Mouse (Mus musculus): ENCODE measurements around the gene Mccc1. TPM values are rescaled to one million over a fixed set of nuclear protein-coding genes. Genes with fewer than 3 reads are reported as not detected.

Gene Mccc1
- polyA plus RNA-seq, 1 experiment, result 20.5 TPM

- H3K4me1 ChIP-seq (replicated peaks; ENCODE audit: control insufficient read depth, insufficient read depth, low read length), result no peaks in the 10 kb centered on the region
- no peaks in the 10 kb centered on the region for H3K36me3 ChIP-seq (ENCODE audit: control insufficient read depth, insufficient read depth, low read length)
- no peak for DNase-seq
- 89% methylated on average over 6 of the region's 6 CpGs for WGBS
- H3K27me3 ChIP-seq (ENCODE audit: control insufficient read depth, insufficient read depth, low read length), result no peaks in the 10 kb centered on the region
- TF ChIP-seq CTCF (IDR thresholded peaks at IDR 0.05; ENCODE audit: borderline replicate concordance, control insufficient read depth, extremely low read depth, insufficient read depth, low read length, poor library complexity), result no peak
- no peak for TF ChIP-seq POLR2A (IDR thresholded peaks at IDR 0.05; ENCODE audit: control insufficient read depth, extremely low read depth, insufficient read depth, low read length, poor library complexity)
- no peak overlapping the region for H3K27ac ChIP-seq (ENCODE audit: control insufficient read depth, insufficient read depth, low read length)
- no peak overlapping the region for H3K4me3 ChIP-seq (ENCODE audit: control insufficient read depth, insufficient read depth, low read length)
These were observed 25.3 kb upstream of the Mccc1 start for GRCm38 (mm10) chr3:36025732-36026131.

DNA sequence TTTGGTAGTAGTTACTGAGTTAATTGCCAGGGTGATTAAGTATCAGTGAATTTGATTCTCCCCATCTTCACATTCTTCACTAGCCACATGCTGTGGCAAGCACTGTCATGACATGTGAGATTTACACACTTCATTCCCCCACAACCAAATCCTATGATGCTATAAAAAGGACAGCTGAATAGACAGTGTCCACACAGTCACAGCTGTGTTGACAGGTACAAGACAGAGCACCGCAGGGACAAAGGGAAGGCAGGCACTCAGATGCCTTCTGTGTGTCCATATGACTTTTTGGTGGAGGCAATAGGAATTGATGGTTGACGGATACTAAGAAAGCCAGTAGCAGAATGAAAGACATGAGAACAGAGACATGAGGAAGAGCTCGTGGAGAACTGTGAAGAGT is 10.8 kb upstream of the Mccc1 start:
- H3K4me1 ChIP-seq (replicated peaks; ENCODE audit: control insufficient read depth, insufficient read depth, low read length), result no peaks in the 10 kb centered on the region
- H3K27ac ChIP-seq (ENCODE audit: control insufficient read depth, insufficient read depth, low read length), result no peak overlapping the region
- no peaks in the 10 kb centered on the region for H3K36me3 ChIP-seq (ENCODE audit: control insufficient read depth, insufficient read depth, low read length)
- TF ChIP-seq POLR2A (IDR thresholded peaks at IDR 0.05; ENCODE audit: control insufficient read depth, extremely low read depth, insufficient read depth, low read length, poor library complexity) (no peak), CTCF (IDR thresholded peaks at IDR 0.05; ENCODE audit: borderline replicate concordance, control insufficient read depth, extremely low read depth, insufficient read depth, low read length, poor library complexity) (no peak)
- 92% methylated on average over 3 of the region's 3 CpGs for WGBS
- no peaks in the 10 kb centered on the region for H3K27me3 ChIP-seq (ENCODE audit: control insufficient read depth, insufficient read depth, low read length)
- no peak overlapping the region for H3K4me3 ChIP-seq (ENCODE audit: control insufficient read depth, insufficient read depth, low read length)
- DNase-seq, result no peak

DNA sequence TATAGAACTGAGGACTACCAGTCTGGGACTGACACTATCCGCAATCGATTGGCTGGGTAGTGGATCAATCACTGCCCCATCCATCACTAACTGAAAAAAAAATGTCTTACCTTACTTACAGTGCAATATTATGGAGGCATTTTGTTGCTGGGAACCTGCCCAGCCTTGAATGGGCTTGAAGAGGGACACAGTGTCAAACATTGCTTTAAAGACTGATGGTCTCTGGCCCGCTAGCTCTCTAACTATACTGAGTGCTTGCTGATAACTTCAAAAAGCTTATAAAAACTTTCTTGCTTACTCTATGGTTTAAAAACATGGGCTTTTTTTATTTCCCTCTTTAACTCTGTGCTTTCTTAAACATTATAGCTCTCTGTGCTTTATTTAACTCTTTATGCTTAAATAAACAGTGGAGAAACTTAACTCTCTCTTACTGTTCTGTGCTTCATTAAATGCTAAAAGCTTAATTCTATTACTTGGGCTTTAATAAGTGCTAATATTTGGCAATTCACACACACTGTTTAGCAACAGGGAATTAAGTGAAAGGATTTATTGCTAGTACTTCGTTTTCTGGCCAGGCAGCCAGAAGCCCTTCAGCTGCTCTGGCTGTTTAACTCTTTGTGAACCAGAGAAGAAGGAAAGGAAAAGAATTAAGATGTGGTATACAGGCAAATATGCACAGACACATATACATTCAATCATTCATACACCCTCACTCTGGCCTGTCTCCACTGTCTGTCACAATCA is 8.1 kb upstream of the Mccc1 start:
- Histone ChIP-seq H3K4me3 (ENCODE audit: control insufficient read depth, insufficient read depth, low read length) (no peak overlapping the region), H3K27ac (ENCODE audit: control insufficient read depth, insufficient read depth, low read length) (no peak overlapping the region), H3K4me1 (replicated peaks; ENCODE audit: control insufficient read depth, insufficient read depth, low read length) (no peaks in the 10 kb centered on the region), H3K27me3 (ENCODE audit: control insufficient read depth, insufficient read depth, low read length) (no peaks in the 10 kb centered on the region), H3K36me3 (ENCODE audit: control insufficient read depth, insufficient read depth, low read length) (no peaks in the 10 kb centered on the region)
- TF ChIP-seq CTCF (IDR thresholded peaks at IDR 0.05; ENCODE audit: borderline replicate concordance, control insufficient read depth, extremely low read depth, insufficient read depth, low read length, poor library complexity), result no peak
- no peak for TF ChIP-seq POLR2A (IDR thresholded peaks at IDR 0.05; ENCODE audit: control insufficient read depth, extremely low read depth, insufficient read depth, low read length, poor library complexity)
- 80% methylated on average over 4 of the region's 4 CpGs for WGBS
- DNase-seq, result no peak

DNA sequence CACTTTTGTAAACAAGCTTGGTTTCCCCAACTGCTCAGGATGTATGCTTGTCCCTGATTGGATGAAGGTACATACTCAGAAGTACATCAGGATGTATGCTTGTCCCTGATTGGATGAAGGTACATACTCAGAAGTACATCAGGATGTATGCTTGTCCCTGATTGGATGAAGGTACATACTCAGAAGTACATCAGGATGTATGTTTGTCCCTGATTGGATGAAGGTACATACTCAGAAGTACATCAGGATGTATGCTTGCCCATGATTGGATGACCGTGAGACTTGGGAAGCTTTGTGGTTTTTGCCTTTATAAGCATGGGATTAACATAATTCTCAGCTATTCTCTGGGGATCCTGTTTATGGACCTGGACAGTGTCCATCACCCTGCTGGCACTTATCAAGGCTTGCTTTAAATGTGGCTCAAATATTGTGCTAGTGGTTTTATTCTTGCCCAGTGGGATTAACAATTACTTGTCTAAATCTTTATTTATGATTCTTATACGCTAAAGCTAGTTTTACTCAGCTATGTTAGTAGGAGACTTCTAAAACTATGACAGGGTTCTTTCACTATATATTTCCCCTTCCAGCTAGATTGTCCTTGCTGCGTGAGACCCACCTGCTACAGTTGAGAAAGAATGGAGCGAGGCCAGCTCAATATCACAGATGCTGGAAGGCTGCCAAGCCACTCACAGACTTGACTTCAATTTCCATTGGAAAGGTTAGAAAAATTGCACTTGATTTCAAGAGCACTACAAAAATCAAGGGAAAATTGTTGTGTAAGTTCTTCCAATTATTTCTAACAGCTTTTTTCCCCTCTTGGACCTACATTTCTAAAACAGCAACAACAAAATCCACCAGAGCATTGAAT is 3.8 kb upstream of the Mccc1 start:
- 75% methylated on average over 4 of the region's 4 CpGs for WGBS
- DNase-seq, result no peak

DNA sequence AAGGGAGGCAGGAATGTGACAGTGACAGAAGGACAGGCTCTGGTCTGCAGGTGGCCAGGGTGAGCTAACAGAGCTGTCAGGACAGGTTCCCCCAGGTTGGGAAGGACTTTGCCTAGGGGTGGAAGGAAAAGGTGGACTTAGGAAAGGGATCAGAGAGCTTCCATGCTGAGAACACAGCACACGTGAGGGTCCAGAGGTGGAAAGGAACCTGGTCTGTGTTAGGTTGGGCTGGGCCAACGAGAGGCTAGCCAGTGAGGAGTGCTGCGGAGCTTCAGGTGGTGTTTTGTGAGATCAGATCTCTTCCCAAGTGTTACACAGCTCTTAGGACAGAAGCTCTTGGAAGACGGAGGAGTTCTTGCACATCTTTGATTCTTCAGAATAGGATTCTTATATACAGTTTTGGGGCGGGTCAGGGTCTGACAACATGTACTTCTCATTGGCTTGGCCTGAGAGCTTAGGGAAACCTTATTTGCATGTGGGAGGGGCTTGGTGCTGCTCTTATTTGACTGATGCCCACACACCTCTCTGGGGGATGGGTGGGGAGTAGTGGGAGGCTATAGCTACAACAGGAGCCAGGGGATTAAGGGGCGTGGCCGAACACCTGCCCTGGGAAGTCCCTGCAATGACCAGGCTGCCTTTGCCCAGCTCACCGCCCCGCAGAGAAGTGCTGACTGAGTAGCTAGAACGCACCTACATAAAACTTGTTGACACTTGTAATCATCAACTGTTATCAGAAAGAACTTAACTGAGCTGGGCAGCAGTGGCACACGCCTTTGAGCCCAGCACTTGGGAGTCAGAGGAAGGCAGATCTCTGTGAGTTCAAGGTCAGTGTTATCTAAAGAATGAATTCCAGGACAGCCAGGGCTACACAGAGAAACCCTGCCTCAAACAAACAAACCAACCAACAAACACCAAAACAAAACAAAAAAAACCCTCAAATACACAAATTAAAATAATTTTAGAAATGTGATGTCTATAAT is 5.6 kb downstream of the Mccc1 start:
- 94% methylated on average over 11 of the region's 11 CpGs for WGBS
- Histone ChIP-seq H3K36me3 (ENCODE audit: control insufficient read depth, insufficient read depth, low read length) (0 out of 2 replicates have a peak, but pooled peaks cover 1% of the 10 kb centered on the region), H3K4me3 (ENCODE audit: control insufficient read depth, insufficient read depth, low read length) (no peak overlapping the region), H3K4me1 (replicated peaks; ENCODE audit: control insufficient read depth, insufficient read depth, low read length) (peaks cover 2% of the 10 kb centered on the region; the same call in 1 of the 2 replicates), H3K27me3 (ENCODE audit: control insufficient read depth, insufficient read depth, low read length) (no peaks in the 10 kb centered on the region), H3K27ac (ENCODE audit: control insufficient read depth, insufficient read depth, low read length) (no peak overlapping the region)
- DNase-seq, result no peak
- no peak for TF ChIP-seq POLR2A (IDR thresholded peaks at IDR 0.05; ENCODE audit: control insufficient read depth, extremely low read depth, insufficient read depth, low read length, poor library complexity)
- TF ChIP-seq CTCF (IDR thresholded peaks at IDR 0.05; ENCODE audit: borderline replicate concordance, control insufficient read depth, extremely low read depth, insufficient read depth, low read length, poor library complexity), result no peak

More for the DNA sequence above, 3.8 kb upstream of the Mccc1 start:
- Histone ChIP-seq H3K27ac (ENCODE audit: control insufficient read depth, insufficient read depth, low read length) (no peak overlapping the region), H3K4me3 (ENCODE audit: control insufficient read depth, insufficient read depth, low read length) (no peak overlapping the region), H3K4me1 (replicated peaks; ENCODE audit: control insufficient read depth, insufficient read depth, low read length) (peaks cover 4% of the 10 kb centered on the region; the same call in 1 of the 2 replicates), H3K36me3 (ENCODE audit: control insufficient read depth, insufficient read depth, low read length) (no peaks in the 10 kb centered on the region), H3K27me3 (ENCODE audit: control insufficient read depth, insufficient read depth, low read length) (no peaks in the 10 kb centered on the region)
- TF ChIP-seq POLR2A (IDR thresholded peaks at IDR 0.05; ENCODE audit: control insufficient read depth, extremely low read depth, insufficient read depth, low read length, poor library complexity) (no peak), CTCF (IDR thresholded peaks at IDR 0.05; ENCODE audit: borderline replicate concordance, control insufficient read depth, extremely low read depth, insufficient read depth, low read length, poor library complexity) (no peak)

Measured in thymus, adult 2 months (tissue).